Mouse (Mus musculus) G1E (cell line): Measurements from ENCODE around the gene Rnase11.

Experiments
- CTCF ChIP-seq: IDR thresholded peaks from 2 replicates; pipeline ENCODE4 v1.5.1; 2012; ENCODE audit warnings: low read depth, low read length, inconsistent platforms, mixed read lengths
- GATA1 ChIP-seq: IDR thresholded peaks from 2 replicates; pipeline ENCODE4 v1.6.1; 2012; ENCODE audit warnings: borderline replicate concordance, low read length, inconsistent platforms, mixed read lengths
- GATA2 ChIP-seq: IDR thresholded peaks from 2 replicates; pipeline ENCODE4 v1.6.1; 2012; ENCODE audit warnings: low read depth, low read length, inconsistent platforms, borderline replicate concordance
- POLR2AphosphoS5 ChIP-seq: IDR thresholded peaks from 2 replicates; pipeline ENCODE4 v1.6.1; 2012; ENCODE audit warnings: low read depth, low read length, inconsistent platforms; ENCODE audit not compliant: insufficient replicate concordance
- TAL1 ChIP-seq: conservative IDR thresholded peaks from 2 replicates; pipeline ENCODE4 v1.6.1; 2012; ENCODE audit warnings: low read depth, low read length, inconsistent platforms, mixed read lengths

DNA sequence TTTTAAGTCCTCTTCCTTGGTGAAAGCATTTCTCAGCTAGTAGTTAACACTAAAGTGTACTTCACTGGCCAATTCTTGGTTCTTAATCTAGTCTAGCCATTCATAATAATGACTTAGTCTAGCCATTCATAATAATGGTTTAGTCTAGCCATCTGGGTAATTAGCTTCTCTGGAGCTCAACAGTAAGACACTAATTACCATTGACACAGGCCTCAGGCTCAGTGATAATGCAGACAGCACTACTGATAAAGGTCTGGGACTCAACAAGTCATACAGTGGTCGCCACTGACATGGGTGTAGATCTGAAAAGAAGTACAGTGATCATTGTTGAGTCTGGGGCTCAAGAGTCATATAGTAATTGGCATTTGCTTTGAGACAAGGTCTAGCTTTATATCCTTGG lies 25.1 kb downstream of the Rnase11 start:
- TF ChIP-seq CTCF (no peak), TAL1 (no peak), POLR2AphosphoS5 (no peak), GATA1 (no peak), GATA2 (no peak)
